7 mouse cellular contexts compared by ENCODE assay signal in genomic region chr1:162476531-162477080, GRCm38 (mm10). TPM values are rescaled to one million over a fixed set of nuclear protein-coding genes. Genes with fewer than 3 reads are reported as not detected.
DNase-seq lines count a peak whose midpoint lies in the region; ATAC-seq and TF ChIP-seq lines count a peak whose summit lies in the region.

No protein-coding gene starts in this region.

- H3K9ac ChIP-seq in forebrain, embryonic 11.5 days (ENCODE audit: low read length), result peak overlapping the region; percentile 60
- peak overlapping the region; percentile 51; the same call in 1 of the 2 replicates for H3K9ac ChIP-seq in limb, embryonic 14.5 days (ENCODE audit: low read depth, low read length, severe bottlenecking)
- no peak overlapping the region for H3K9ac ChIP-seq in stomach, embryonic 15.5 days

- peaks cover 3% of the 10 kb centered on the region for H3K4me1 ChIP-seq in forebrain, embryonic 11.5 days (replicated peaks; ENCODE audit: control insufficient read depth, insufficient read depth, low read length)
- no peaks in the 10 kb centered on the region; the same call in 1 of the 2 replicates for H3K4me1 ChIP-seq in limb, embryonic 14.5 days (ENCODE audit: control insufficient read depth, insufficient read depth, low read length)
- H3K4me1 ChIP-seq in stomach, embryonic 15.5 days, result peaks cover 9% of the 10 kb centered on the region

- no peak; the same call in 1 of the 2 replicates for ATAC-seq in forebrain, embryonic 11.5 days (replicated peaks; ENCODE audit: low FRiP score)
- no peak; the same call in 1 of the 2 replicates for ATAC-seq in limb, embryonic 14.5 days (ENCODE audit: low FRiP score, low read depth)
- no peak for ATAC-seq in stomach, embryonic 15.5 days (ENCODE audit: insufficient read depth, low FRiP score, low read depth)

- TF ChIP-seq POLR2A in limb, embryonic 14.5 days (IDR thresholded peaks at IDR 0.05; ENCODE audit: borderline replicate concordance, extremely low read depth, insufficient read depth, insufficient read length), result no peak

- peaks cover 2% of the 10 kb centered on the region for H3K27me3 ChIP-seq in forebrain, embryonic 11.5 days (ENCODE audit: control insufficient read depth, insufficient read depth, low read length)
- H3K27me3 ChIP-seq in limb, embryonic 14.5 days (ENCODE audit: control insufficient read depth, insufficient read depth, low read length), result peaks cover 14% of the 10 kb centered on the region
- H3K27me3 ChIP-seq in stomach, embryonic 15.5 days (replicated peaks), result peaks cover 12% of the 10 kb centered on the region; the same call in 1 of the 2 replicates

- H3K27ac ChIP-seq in forebrain, embryonic 11.5 days (ENCODE audit: low read depth, low read length), result no peak overlapping the region
- H3K27ac ChIP-seq in limb, embryonic 14.5 days (replicated peaks; ENCODE audit: low read depth, low read length), result no peak overlapping the region
- H3K27ac ChIP-seq in stomach, embryonic 15.5 days, result no peak overlapping the region

- peak overlapping the region; percentile 98 for H3K4me2 ChIP-seq in forebrain, embryonic 11.5 days (ENCODE audit: low read depth, low read length, severe bottlenecking)
- peak overlapping the region; percentile 99 for H3K4me2 ChIP-seq in limb, embryonic 14.5 days (replicated peaks; ENCODE audit: low read depth, low read length, severe bottlenecking)
- H3K4me2 ChIP-seq in stomach, embryonic 15.5 days, result peak overlapping the region; percentile 97

- H3K9me3 ChIP-seq in forebrain, embryonic 11.5 days (ENCODE audit: control insufficient read depth, low read length), result no peaks in the 10 kb centered on the region
- H3K9me3 ChIP-seq in limb, embryonic 14.5 days (ENCODE audit: control insufficient read depth, low read length), result no peaks in the 10 kb centered on the region
- H3K9me3 ChIP-seq in stomach, embryonic 15.5 days, result no peaks in the 10 kb centered on the region

- intact Hi-C loops in gastrocnemius, postnatal 36 days (cut with DNase I), result no loop called here

- WGBS in forebrain, embryonic 11.5 days, result under 1% methylated on average over 19 of the region's 19 CpGs
- WGBS in limb, embryonic 14.5 days, result 3% methylated on average over 19 of the region's 19 CpGs
- WGBS in stomach, embryonic 15.5 days, result 2% methylated on average over 19 of the region's 19 CpGs

- DNase-seq in right cerebral cortex, postnatal 4 days, result peak; percentile 7
- no peak for DNase-seq in right cerebral cortex, adult 18-20 months
- no peak for DNase-seq in forebrain, embryonic 11.5 days (ENCODE audit: low spot score)
- DNase-seq in limb, embryonic 14.5 days (ENCODE audit: low spot score), result no peak
- DNase-seq in gastrocnemius, postnatal 36 days, result no peak
- DNase-seq in right cerebral cortex, postnatal 36 days (ENCODE audit: low spot score in 2 of 2), result no peak

- H3K4me3 ChIP-seq in forebrain, embryonic 11.5 days (ENCODE audit: low read depth, low read length), result peak overlapping the region; percentile 62
- H3K4me3 ChIP-seq in limb, embryonic 14.5 days (replicated peaks; ENCODE audit: low read length), result peak overlapping the region; percentile 63
- peak overlapping the region; percentile 52 for H3K4me3 ChIP-seq in stomach, embryonic 15.5 days (replicated peaks)

- no peaks in the 10 kb centered on the region for H3K36me3 ChIP-seq in forebrain, embryonic 11.5 days (ENCODE audit: control insufficient read depth, insufficient read depth, low read length)
- H3K36me3 ChIP-seq in limb, embryonic 14.5 days (ENCODE audit: control insufficient read depth, insufficient read depth, low read length), result no peaks in the 10 kb centered on the region
- no peaks in the 10 kb centered on the region for H3K36me3 ChIP-seq in stomach, embryonic 15.5 days

RNA-seq across cellular contexts. Expression of gene Dnm3, which starts 1.2 kb away (rescaled TPM):
- 7.2 TPM in 2 replicates for polyA plus RNA-seq in forebrain, embryonic 11.5 days (2014; fragmentation: Nextera tagmentation; extraction: Ambion mirVana)
- 14.7 and 18.0 TPM in 2 replicates for polyA plus RNA-seq in limb, embryonic 14.5 days (2012; rRNA removed)
- polyA plus RNA-seq in limb, embryonic 14.5 days (2014; fragmentation: Nextera tagmentation; extraction: Ambion mirVana), result 21.9 and 27.9 TPM in 2 replicates
- polyA plus RNA-seq in stomach, embryonic 15.5 days (2015; fragmentation: Nextera tagmentation; extraction: Ambion mirVana), result 6.0 and 6.3 TPM in 2 replicates
- 1 to 10 TPM; 5.3 to 8.6 TPM for total RNA-seq in gastrocnemius, postnatal 36 days (2021)
